Mouse (Mus musculus) heart, postnatal 14 days (tissue): ENCODE measurements at regions not wholly inside any gene's neighbourhood (a gene's known extent, or its start where the extent isn't known, plus 50 kb on each side); places are given as distances from the start of the nearest gene placed in this dataset.

Source experiments
- DNase-seq, 2 experiments: peaks; one replicate each; pipeline ENCODE4 v3.0.0; 2021 to 2022
- intact Hi-C: fragments of 180-260 bp; cut with DNase I; formaldehyde crosslinking; loops from one replicate; pipeline ENCODE4 v1.15.1; 2025

- no peak for DNase-seq
- intact Hi-C loops, result loop anchor here (1.0 kb wide), 1 partner anchor 278 kb away; no protein-coding TSS in a partner anchor
Measured at GRCm38 (mm10) chr17:54065187-54065795, 74.8 kb upstream of the Sult1c1 start.

GRCm38 (mm10) chr17:54061280-54061679 lies 70.8 kb upstream of the Sult1c1 start:
- intact Hi-C loops, result no loop called here
- peak in 1 of 2 experiments; percentile 6 for DNase-seq
